Mouse (Mus musculus): ENCODE data around the gene Wfikkn2. TPM values are rescaled to one million over a fixed set of nuclear protein-coding genes. Genes with fewer than 3 reads are reported as not detected.
A peak's percentile ranks its signal among the peaks of the same experiment; 100 is the strongest.

Wfikkn2 gene
- polyA plus RNA-seq (2015; fragmentation: Nextera tagmentation; extraction: Ambion mirVana), result 6.5 and 6.8 TPM in 2 replicates

- Histone ChIP-seq H3K27me3 (no peaks in the 10 kb centered on the region), H3K36me3 (no peaks in the 10 kb centered on the region), H3K9ac (no peak within 1 kb of the TSS), H3K27ac (replicated peaks) (peak within 1 kb of the TSS; percentile 94), H3K4me1 (peaks cover 56% of the 10 kb centered on the region), H3K4me2 (replicated peaks) (peak within 1 kb of the TSS; percentile 31), H3K4me3 (replicated peaks) (no peak within 1 kb of the TSS), H3K9me3 (replicated peaks) (no peaks in the 10 kb centered on the region)
- 18% methylated on average over 17 of the region's 17 CpGs for WGBS
- ATAC-seq (ENCODE audit: insufficient number of reproducible peaks, low FRiP score, low TSS enrichment, low read depth), result peak; percentile 93
Observed at GRCm38 (mm10) chr11:94245955-94246788, at the start of gene Wfikkn2. Gene Wfikkn2 (minus strand): TSS chr11:94246005.

DNA sequence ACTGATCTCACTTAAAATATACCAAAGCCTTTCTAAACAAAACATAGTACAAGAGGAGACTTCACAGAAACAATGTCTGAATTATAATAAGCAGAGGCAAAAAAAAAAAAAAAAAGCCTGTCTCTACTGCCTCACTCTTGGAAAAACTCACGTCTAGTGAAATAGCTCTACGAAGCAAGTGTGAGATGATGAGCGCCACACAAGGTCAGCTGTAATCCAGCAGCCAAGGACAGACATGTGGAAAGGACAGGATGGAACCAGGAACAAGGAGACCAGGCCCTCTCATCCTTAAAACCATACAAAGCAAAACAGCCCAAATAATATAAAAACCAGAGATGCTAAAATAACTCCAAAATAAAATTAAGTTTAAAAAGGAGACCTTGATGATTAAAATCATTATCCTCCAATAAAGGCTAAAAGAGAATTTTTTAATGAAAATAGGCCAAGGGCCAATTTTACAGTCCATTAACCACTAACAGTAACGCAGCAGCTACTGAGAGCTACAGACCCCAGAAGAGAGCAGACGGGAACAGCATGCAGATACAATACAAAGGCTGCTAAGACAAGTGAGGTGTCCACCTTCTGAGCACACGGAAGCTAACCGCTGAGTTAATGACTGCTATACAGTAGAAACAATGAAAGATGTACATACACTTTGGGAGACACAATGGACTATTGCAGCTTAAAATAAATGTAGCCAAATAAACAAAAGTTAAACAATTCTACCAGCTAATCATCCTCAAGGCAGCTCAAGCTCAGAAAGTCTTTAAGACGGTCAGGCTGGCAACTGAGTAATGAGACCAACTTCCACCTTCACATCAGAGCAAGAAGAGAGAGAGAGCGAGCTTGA is 49.4 kb upstream of the Wfikkn2 start:
- peaks cover 83% of the 10 kb centered on the region for H3K36me3 ChIP-seq
- H3K9me3 ChIP-seq (replicated peaks), result no peaks in the 10 kb centered on the region
- no peak overlapping the region for H3K4me2 ChIP-seq (replicated peaks)
- 89% methylated on average over 9 of the region's 9 CpGs for WGBS
- no peak overlapping the region for H3K9ac ChIP-seq
- no peaks in the 10 kb centered on the region for H3K27me3 ChIP-seq
- no peak overlapping the region for H3K4me3 ChIP-seq (replicated peaks)
- no peak for ATAC-seq (ENCODE audit: insufficient number of reproducible peaks, low FRiP score, low TSS enrichment, low read depth)
- no peaks in the 10 kb centered on the region for H3K4me1 ChIP-seq
- H3K27ac ChIP-seq (replicated peaks), result no peak overlapping the region

DNA sequence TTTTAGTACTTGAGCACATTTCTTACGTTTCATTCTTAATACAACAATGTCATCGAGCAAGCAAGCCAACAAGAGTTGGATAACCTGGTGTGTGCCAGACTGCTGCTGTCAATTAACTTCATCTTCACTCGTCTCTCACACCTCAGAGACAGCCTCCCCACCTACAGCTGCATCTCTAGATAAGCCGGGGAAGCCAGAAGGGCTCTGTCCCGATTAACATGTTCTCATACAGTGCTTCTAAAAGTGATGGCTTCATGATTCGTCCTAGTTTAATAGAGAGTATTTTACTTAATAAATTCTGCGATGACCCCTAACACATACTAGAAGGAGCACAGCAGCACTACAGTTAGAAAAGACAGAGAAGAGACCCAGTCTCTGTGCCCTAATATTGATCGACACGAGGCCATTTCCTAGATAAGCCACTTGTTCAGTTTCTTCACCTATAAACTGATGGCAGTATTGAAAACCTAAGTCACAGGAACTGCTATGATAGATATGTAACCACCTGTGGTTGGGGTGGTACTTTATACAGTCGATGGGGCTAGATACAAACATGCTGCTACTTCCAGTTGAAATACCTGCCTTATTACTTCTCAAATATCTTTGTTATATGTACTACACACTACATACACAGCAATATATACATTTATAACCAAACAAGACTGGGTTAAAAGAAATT is 44.4 kb upstream of the Wfikkn2 start:
- H3K36me3 ChIP-seq, result peaks cover 86% of the 10 kb centered on the region
- 91% methylated on average over 10 of the region's 10 CpGs for WGBS

GRCm38 (mm10) chr11:94287105-94287504 is 41.3 kb upstream of the Wfikkn2 start:
- no peak overlapping the region for H3K27ac ChIP-seq (replicated peaks)
- no peak overlapping the region for H3K4me2 ChIP-seq (replicated peaks)
- ATAC-seq (ENCODE audit: insufficient number of reproducible peaks, low FRiP score, low TSS enrichment, low read depth), result no peak
- no peak overlapping the region for H3K9ac ChIP-seq
- no peaks in the 10 kb centered on the region for H3K27me3 ChIP-seq
- 92% methylated on average over 5 of the region's 5 CpGs for WGBS
- H3K4me3 ChIP-seq (replicated peaks), result no peak overlapping the region
- H3K9me3 ChIP-seq (replicated peaks), result no peaks in the 10 kb centered on the region
- H3K4me1 ChIP-seq, result no peaks in the 10 kb centered on the region
- H3K36me3 ChIP-seq, result peaks cover 71% of the 10 kb centered on the region

More for the DNA sequence above, 44.4 kb upstream of the Wfikkn2 start:
- no peak overlapping the region for H3K27ac ChIP-seq (replicated peaks)
- H3K27me3 ChIP-seq, result no peaks in the 10 kb centered on the region
- no peak overlapping the region for H3K4me2 ChIP-seq (replicated peaks)
- H3K9ac ChIP-seq, result no peak overlapping the region
- no peaks in the 10 kb centered on the region for H3K4me1 ChIP-seq
- no peak for ATAC-seq (ENCODE audit: insufficient number of reproducible peaks, low FRiP score, low TSS enrichment, low read depth)
- H3K9me3 ChIP-seq (replicated peaks), result no peaks in the 10 kb centered on the region
- no peak overlapping the region for H3K4me3 ChIP-seq (replicated peaks)

- H3K9ac ChIP-seq, result no peak overlapping the region
- ATAC-seq (ENCODE audit: insufficient number of reproducible peaks, low FRiP score, low TSS enrichment, low read depth), result no peak
- H3K9me3 ChIP-seq (replicated peaks), result no peaks in the 10 kb centered on the region
- no peaks in the 10 kb centered on the region for H3K4me1 ChIP-seq
- 81% methylated on average over 11 of the region's 11 CpGs for WGBS
- H3K27ac ChIP-seq (replicated peaks), result no peak overlapping the region
- no peaks in the 10 kb centered on the region for H3K27me3 ChIP-seq
- H3K36me3 ChIP-seq, result peaks cover 62% of the 10 kb centered on the region
- no peak overlapping the region for H3K4me2 ChIP-seq (replicated peaks)
- no peak overlapping the region for H3K4me3 ChIP-seq (replicated peaks)
Observed at GRCm38 (mm10) chr11:94285886-94286574, 40.2 kb upstream of the Wfikkn2 start.

- peaks cover 39% of the 10 kb centered on the region for H3K36me3 ChIP-seq
- no peaks in the 10 kb centered on the region for H3K4me1 ChIP-seq
- 88% methylated on average over 6 of the region's 6 CpGs for WGBS
- no peak overlapping the region for H3K4me3 ChIP-seq (replicated peaks)
- H3K27ac ChIP-seq (replicated peaks), result no peak overlapping the region
- no peak overlapping the region for H3K9ac ChIP-seq
- no peak overlapping the region for H3K4me2 ChIP-seq (replicated peaks)
- no peaks in the 10 kb centered on the region for H3K9me3 ChIP-seq (replicated peaks)
- H3K27me3 ChIP-seq, result no peaks in the 10 kb centered on the region
- no peak for ATAC-seq (ENCODE audit: insufficient number of reproducible peaks, low FRiP score, low TSS enrichment, low read depth)
Observed at GRCm38 (mm10) chr11:94283536-94284099, 37.8 kb upstream of the Wfikkn2 start.

GRCm38 (mm10) chr11:94282291-94282690 is 36.5 kb upstream of the Wfikkn2 start:
- Histone ChIP-seq H3K27ac (replicated peaks) (no peak overlapping the region), H3K36me3 (peaks cover 29% of the 10 kb centered on the region), H3K27me3 (no peaks in the 10 kb centered on the region), H3K4me1 (peaks cover 3% of the 10 kb centered on the region; the same call in 1 of the 2 replicates), H3K4me3 (replicated peaks) (no peak overlapping the region), H3K9me3 (replicated peaks) (no peaks in the 10 kb centered on the region), H3K4me2 (replicated peaks) (no peak overlapping the region), H3K9ac (no peak overlapping the region)
- no peak for ATAC-seq (ENCODE audit: insufficient number of reproducible peaks, low FRiP score, low TSS enrichment, low read depth)
- WGBS, result 59% methylated on average over 5 of the region's 5 CpGs

- Histone ChIP-seq H3K36me3 (peaks cover 21% of the 10 kb centered on the region), H3K27ac (replicated peaks) (no peak within 1 kb of the TSS), H3K27me3 (no peaks in the 10 kb centered on the region), H3K9ac (no peak within 1 kb of the TSS), H3K4me2 (replicated peaks) (no peak within 1 kb of the TSS), H3K9me3 (replicated peaks) (no peaks in the 10 kb centered on the region), H3K4me3 (replicated peaks) (no peak within 1 kb of the TSS), H3K4me1 (peaks cover 5% of the 10 kb centered on the region; the same call in 1 of the 2 replicates)
- ATAC-seq (ENCODE audit: insufficient number of reproducible peaks, low FRiP score, low TSS enrichment, low read depth), result no peak
- WGBS, result 77% methylated on average over 11 of the region's 11 CpGs
Observed at GRCm38 (mm10) chr11:94281199-94282181, 35.7 kb upstream of the Wfikkn2 start, which contains the start of gene Gm21885. Gene Gm21885 (plus strand): TSS chr11:94281873.

- Histone ChIP-seq H3K9me3 (replicated peaks) (no peaks in the 10 kb centered on the region), H3K27me3 (no peaks in the 10 kb centered on the region), H3K27ac (replicated peaks) (no peak overlapping the region; the same call in 1 of the 2 replicates), H3K4me2 (replicated peaks) (peak overlapping the region; percentile 59), H3K36me3 (no peaks in the 10 kb centered on the region), H3K9ac (no peak overlapping the region; the same call in 1 of the 2 replicates), H3K4me3 (replicated peaks) (peak overlapping the region; percentile 35), H3K4me1 (peaks cover 5% of the 10 kb centered on the region; the same call in 1 of the 2 replicates)
- 6% methylated on average over 20 of the region's 20 CpGs for WGBS
- peak; percentile 74 for ATAC-seq (ENCODE audit: insufficient number of reproducible peaks, low FRiP score, low TSS enrichment, low read depth)
Observed at GRCm38 (mm10) chr11:94276869-94277337, 31.1 kb upstream of the Wfikkn2 start.

Measured in embryonic facial prominence, embryonic 15.5 days (tissue).